Mouse (Mus musculus) small intestine, adult 2 months (tissue): ENCODE measurements at regions not wholly inside any gene's neighbourhood (a gene's known extent, or its start where the extent isn't known, plus 50 kb on each side); places are given as distances from the start of the nearest gene placed in this dataset.

Experiments used
- H3K27ac ChIP-seq: fragments of 200-500 bp; 2 replicates; pipeline ENCODE4 v1.5.1; 2012; ENCODE audit warnings: low read depth, low read length, control low read depth, inconsistent platforms; ENCODE audit not compliant: insufficient read depth
- H3K27me3 ChIP-seq: fragments of 200-500 bp; 2 replicates; pipeline ENCODE4 v1.6.1; 2012; ENCODE audit warnings: mild to moderate bottlenecking, moderate library complexity, low read length, inconsistent platforms; ENCODE audit not compliant: control insufficient read depth, insufficient read depth
- H3K36me3 ChIP-seq: fragments of 200-500 bp; 2 replicates; pipeline ENCODE4 v1.6.1; 2012; ENCODE audit warnings: mild to moderate bottlenecking, low read length, control low read depth, inconsistent platforms; ENCODE audit not compliant: control insufficient read depth, insufficient read depth
- H3K4me1 ChIP-seq: fragments of 200-500 bp; 2 replicates; pipeline ENCODE4 v1.6.1; 2012; ENCODE audit warnings: low read length, inconsistent platforms, mixed read lengths; ENCODE audit not compliant: control insufficient read depth, insufficient read depth, insufficient read length
- H3K4me3 ChIP-seq: fragments of 200-500 bp; 2 replicates; pipeline ENCODE4 v1.5.1; 2012; ENCODE audit warnings: low read depth, mild to moderate bottlenecking, control low read depth, inconsistent platforms, low read length, moderate library complexity
- CTCF ChIP-seq: fragments of 200-500 bp; IDR thresholded peaks from 2 replicates; pipeline ENCODE4 v1.5.1; 2012; ENCODE audit warnings: low read depth, mild to moderate bottlenecking, control low read depth, inconsistent platforms, low read length, moderate library complexity, mixed read lengths; ENCODE audit not compliant: insufficient replicate concordance, insufficient read length; ENCODE audit errors: extremely low read depth
- POLR2A ChIP-seq: fragments of 200-500 bp; IDR thresholded peaks from 2 replicates; pipeline ENCODE4 v1.6.1; 2012; ENCODE audit warnings: low read depth, mild to moderate bottlenecking, control low read depth, inconsistent platforms, low read length, moderate library complexity
- whole genome bisulfite sequencing: fragments of 180-500 bp; shearing (Covaris S2); methylation state at CpG from one replicate; pipeline ENCODE4 v1.1.7; 2018; 5-methylcytosine and 5-hydroxymethylcytosine counted together

- H3K27ac ChIP-seq, result no peak overlapping the region
- no peaks in the 10 kb centered on the region for H3K27me3 ChIP-seq
- WGBS, result 81% methylated on average over 4 of the region's 4 CpGs
- no peaks in the 10 kb centered on the region for H3K4me1 ChIP-seq
- no peak for TF ChIP-seq CTCF
- no peak for TF ChIP-seq POLR2A
- no peaks in the 10 kb centered on the region for H3K36me3 ChIP-seq
- H3K4me3 ChIP-seq, result no peak overlapping the region
These were observed 67.6 kb downstream of the Tmem30b start for GRCm38 (mm10) chr12:73478641-73479040.

GRCm38 (mm10) chr12:73476421-73476858, 69.8 kb downstream of the Tmem30b start:
- no peak overlapping the region for H3K4me3 ChIP-seq
- WGBS, result 23% methylated on average over 7 of the region's 7 CpGs

GRCm38 (mm10) chr12:73475774-73476173, 70.4 kb downstream of the Tmem30b start:
- Histone ChIP-seq H3K36me3 (no peaks in the 10 kb centered on the region), H3K27ac (no peak overlapping the region), H3K27me3 (no peaks in the 10 kb centered on the region), H3K4me1 (no peaks in the 10 kb centered on the region), H3K4me3 (no peak overlapping the region)
- no peak for TF ChIP-seq POLR2A
- TF ChIP-seq CTCF, result no peak
- WGBS, result 73% methylated on average over 3 of the region's 3 CpGs

More at GRCm38 (mm10) chr12:73476421-73476858, 69.8 kb downstream of the Tmem30b start:
- no peaks in the 10 kb centered on the region for H3K4me1 ChIP-seq
- no peak for TF ChIP-seq POLR2A
- TF ChIP-seq CTCF, result no peak
- no peaks in the 10 kb centered on the region for H3K27me3 ChIP-seq
- H3K36me3 ChIP-seq, result no peaks in the 10 kb centered on the region
- H3K27ac ChIP-seq, result no peak overlapping the region

- no peak overlapping the region for H3K27ac ChIP-seq
- WGBS, result 51% methylated on average over 5 of the region's 5 CpGs
- H3K4me1 ChIP-seq, result no peaks in the 10 kb centered on the region
- TF ChIP-seq CTCF (no peak), POLR2A (no peak)
- no peaks in the 10 kb centered on the region for H3K36me3 ChIP-seq
- H3K4me3 ChIP-seq, result no peak overlapping the region
- no peaks in the 10 kb centered on the region for H3K27me3 ChIP-seq
These were observed 71.2 kb downstream of the Tmem30b start for GRCm38 (mm10) chr12:73475020-73475419.

- no peaks in the 10 kb centered on the region for H3K36me3 ChIP-seq
- TF ChIP-seq POLR2A, result no peak
- no peak for TF ChIP-seq CTCF
- H3K4me1 ChIP-seq, result no peaks in the 10 kb centered on the region
- no peaks in the 10 kb centered on the region for H3K27me3 ChIP-seq
- no peak overlapping the region for H3K4me3 ChIP-seq
- WGBS, result 67% methylated on average over 4 of the region's 4 CpGs
- no peak overlapping the region for H3K27ac ChIP-seq
These were observed 73.1 kb downstream of the Tmem30b start for GRCm38 (mm10) chr12:73473111-73473510.

- Histone ChIP-seq H3K27me3 (no peaks in the 10 kb centered on the region), H3K4me1 (no peaks in the 10 kb centered on the region), H3K27ac (no peak overlapping the region), H3K36me3 (no peaks in the 10 kb centered on the region), H3K4me3 (no peak overlapping the region)
- TF ChIP-seq CTCF (no peak), POLR2A (no peak)
- WGBS, result 66% methylated on average over 9 of the region's 9 CpGs
These were observed 74.2 kb downstream of the Tmem30b start for GRCm38 (mm10) chr12:73471966-73472365.

GRCm38 (mm10) chr12:73466484-73466883, 79.7 kb downstream of the Tmem30b start:
- H3K27ac ChIP-seq, result no peak overlapping the region
- H3K4me1 ChIP-seq, result no peaks in the 10 kb centered on the region
- no peaks in the 10 kb centered on the region for H3K36me3 ChIP-seq
- no peak for TF ChIP-seq CTCF
- no peak for TF ChIP-seq POLR2A
- no peak overlapping the region for H3K4me3 ChIP-seq
- WGBS, result 78% methylated on average over 7 of the region's 7 CpGs
- no peaks in the 10 kb centered on the region for H3K27me3 ChIP-seq

GRCm38 (mm10) chr12:73465975-73466374, 80.2 kb downstream of the Tmem30b start:
- Histone ChIP-seq H3K27ac (no peak overlapping the region), H3K27me3 (no peaks in the 10 kb centered on the region), H3K4me3 (no peak overlapping the region), H3K4me1 (no peaks in the 10 kb centered on the region), H3K36me3 (no peaks in the 10 kb centered on the region)
- no peak for TF ChIP-seq CTCF
- no peak for TF ChIP-seq POLR2A
- 90% methylated on average over 5 of the region's 5 CpGs for WGBS
